Mouse (Mus musculus) 3T3-L1 (cell line): ENCODE measurements around the gene Tenm3.

Source experiments
- DNase-seq: peaks from one replicate; pipeline ENCODE4 v3.0.0-alpha.2; 2015; ENCODE audit warnings: low read depth, low spot score

The Tenm3 gene

DNA sequence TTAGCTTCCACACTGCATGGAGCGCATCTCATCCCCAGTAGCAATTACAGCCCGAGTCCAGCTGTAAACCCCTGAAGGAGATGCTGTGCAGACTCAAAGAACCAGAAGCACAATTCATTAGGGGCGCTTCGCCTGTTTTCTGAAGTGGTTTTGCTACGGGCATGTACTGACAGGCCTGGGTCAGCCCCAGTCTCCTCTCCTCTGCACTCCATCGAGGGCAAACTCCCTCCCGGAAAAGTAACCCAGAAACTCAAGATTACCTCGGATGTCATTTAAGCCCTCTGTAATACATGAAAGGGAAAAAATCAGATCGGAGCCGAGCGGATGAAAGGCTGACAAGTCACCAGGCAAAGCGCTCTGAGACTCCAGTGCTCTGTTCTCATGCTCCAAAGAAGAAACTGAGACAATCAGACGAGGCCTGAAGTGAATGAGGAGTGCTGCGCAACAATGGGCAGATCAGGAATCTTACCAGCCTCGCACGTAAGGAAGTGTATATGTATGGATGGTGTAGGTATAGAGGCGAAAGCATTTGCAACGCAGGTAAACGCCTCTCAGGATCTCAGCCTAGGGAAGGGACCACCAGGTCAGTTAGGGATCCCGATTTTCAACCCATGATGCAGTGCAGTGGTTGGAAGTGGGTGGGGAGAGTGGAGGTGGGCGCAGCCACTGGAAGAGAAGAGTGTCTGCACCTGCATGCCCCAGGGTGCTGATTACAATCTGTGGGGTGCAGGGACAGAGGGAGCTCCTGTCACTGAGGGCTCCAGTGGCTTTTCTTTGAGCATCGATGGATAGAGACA is 387.2 kb downstream of the Tenm3 start:
- no peak for DNase-seq

GRCm38 (mm10) chr8:48451247-48451635 is 392.5 kb downstream of the Tenm3 start:
- no peak for DNase-seq

- DNase-seq: no peak
Measured at GRCm38 (mm10) chr8:48450397-48451246, 393.1 kb downstream of the Tenm3 start.

- no peak for DNase-seq
Measured at GRCm38 (mm10) chr8:48449625-48450024, 394.1 kb downstream of the Tenm3 start.

- no peak for DNase-seq
Measured at GRCm38 (mm10) chr8:48445690-48446089, 398.1 kb downstream of the Tenm3 start.

DNA sequence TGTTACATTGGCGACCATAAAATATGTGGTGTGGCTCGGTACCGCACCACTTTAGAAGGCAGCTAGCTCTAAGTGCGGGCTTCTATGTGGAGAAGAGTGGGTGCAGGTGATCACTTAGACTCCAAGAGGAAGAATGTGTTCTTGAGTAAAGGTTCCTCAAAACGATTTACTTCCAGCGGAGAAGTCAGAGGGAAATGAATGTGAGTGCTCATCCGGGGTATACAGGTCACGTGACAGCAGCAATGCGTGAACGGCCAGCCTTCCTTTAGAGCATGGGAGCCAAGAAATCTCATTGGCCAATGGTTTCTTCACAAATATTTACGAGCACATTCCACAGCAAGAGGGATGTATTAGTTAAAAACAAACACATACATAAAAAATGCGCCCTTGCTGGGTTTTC is 404.3 kb downstream of the Tenm3 start:
- DNase-seq: no peak

DNA sequence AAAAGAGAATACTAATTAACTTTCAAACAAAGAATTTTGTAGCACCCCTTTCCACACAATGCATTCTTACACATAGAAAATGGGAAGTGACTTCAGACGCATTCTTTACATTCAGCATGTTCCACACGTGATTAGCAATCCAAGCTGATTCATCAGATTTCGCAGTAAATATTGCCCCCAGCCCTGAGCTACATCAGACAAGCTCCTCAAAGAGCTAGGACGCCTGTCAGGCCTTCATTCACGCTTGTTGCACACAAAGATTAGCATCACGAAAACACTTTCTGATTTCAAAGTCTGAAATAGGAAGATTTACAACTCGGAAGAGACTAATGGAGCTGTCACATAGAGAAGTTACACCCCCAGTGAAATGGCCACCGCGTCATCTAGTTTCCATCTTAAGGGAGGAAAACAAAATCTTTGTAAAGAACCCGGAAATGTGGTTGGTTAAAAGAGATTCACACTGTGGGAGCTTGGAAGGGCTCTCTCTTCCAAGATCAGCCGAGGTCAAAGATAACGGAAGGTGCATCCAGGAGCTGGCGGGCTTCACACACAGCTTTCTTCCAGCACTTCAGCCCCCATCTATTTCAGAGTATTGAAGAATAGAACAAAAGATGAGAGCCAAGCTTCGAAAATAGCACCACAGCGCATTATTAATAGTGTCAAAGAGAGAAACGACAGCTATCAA is 406.1 kb downstream of the Tenm3 start:
- no peak for DNase-seq

DNA sequence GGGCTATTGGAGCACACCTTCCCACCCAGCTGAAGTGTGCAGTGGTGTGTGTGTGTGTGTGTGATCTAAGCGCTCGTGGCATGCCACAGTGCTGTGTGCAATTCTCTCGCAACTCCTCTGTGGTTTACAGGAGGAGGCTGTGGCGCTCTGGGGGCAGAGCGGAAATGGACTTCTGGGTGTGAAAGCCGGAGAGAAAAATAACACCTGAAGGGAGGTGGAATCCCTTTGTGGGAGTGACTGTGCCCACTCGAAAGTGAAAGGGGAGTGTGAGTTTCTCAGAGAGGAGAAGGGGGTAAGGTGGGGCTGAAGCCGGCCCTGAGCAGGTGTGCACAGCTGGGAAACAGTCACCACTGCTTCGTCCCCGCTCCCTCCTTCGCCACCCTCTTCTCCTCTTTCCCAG is 418.6 kb downstream of the Tenm3 start:
- DNase-seq: no peak

DNA sequence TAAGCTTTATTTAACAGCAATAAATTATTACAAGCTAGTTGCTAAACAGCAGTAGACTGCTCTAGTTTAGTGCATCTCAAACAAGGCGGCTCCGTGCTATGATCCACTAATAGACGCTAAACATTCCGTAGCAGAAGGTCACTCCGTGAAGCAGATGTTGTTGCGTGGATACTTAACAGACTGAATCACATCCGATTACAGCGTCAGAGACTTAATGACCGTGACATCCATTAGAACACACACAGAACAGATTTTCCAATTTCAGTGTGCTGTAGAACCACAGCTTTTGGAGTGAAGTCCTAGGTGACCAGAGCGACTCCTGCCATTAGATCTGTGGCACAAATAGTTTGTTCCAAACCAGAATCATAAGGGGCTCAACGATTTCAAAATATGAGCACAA is 426.0 kb downstream of the Tenm3 start:
- no peak for DNase-seq

DNA sequence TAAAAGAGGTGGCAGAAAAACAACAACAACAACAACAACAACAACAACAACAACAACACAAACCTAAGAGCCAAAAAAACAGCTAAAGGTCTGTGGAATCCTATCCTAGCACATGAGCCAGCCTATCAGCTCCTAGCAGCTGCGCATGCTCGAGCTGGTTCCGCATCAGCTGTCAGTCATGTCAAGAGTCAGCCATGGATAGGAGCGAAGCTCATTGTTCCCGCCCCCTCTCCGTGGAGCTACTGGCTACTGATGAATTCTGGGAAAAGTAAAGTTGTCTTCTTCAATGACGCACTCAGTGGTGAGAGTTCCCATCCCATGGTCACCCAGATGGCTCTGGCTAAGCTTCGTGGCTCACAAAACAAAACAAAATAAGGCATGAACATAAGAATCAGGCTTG is 432.8 kb downstream of the Tenm3 start:
- DNase-seq: no peak

DNA sequence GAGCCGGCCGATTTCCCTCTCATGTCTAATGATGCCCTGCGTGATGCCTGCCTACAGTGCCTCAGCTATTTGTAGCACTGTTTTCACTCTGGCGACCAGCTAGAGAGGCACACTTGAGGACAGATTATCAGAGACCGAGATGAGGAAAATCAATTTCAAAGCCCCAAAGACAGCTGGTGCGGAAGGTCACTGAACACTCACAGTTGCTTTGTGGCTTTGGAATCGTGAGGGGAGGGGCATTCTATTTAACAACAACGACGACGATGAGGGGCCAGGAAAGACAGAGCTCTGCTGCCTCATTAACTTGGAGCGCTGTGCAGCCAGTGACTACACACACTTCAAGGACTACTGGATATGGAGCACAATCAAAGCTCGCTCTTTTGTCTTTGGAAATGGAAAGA is 443.2 kb downstream of the Tenm3 start:
- no peak for DNase-seq

GRCm38 (mm10) chr8:48385833-48386232 is 457.9 kb downstream of the Tenm3 start:
- DNase-seq: no peak

GRCm38 (mm10) chr8:48380035-48380434 is 463.7 kb downstream of the Tenm3 start:
- no peak for DNase-seq

DNA sequence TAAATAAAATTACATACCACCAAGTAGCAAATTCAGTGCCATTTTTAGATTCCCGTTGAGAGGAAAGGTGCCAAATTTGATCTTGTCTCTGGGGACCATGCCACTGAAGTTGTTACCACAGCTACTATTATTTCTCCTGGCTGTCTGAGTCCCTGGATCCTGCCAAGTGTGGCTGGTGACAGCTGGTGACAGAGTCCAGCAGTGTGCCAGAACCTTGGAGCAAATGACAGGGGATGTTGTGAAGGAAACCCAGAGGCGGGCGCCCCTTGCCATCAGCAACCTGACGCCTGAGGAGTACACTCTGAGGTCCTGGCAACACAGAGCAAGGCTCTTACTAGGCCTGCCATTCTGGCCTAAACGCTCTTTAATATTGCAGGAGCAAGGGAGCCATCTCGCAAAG is 467.0 kb downstream of the Tenm3 start:
- DNase-seq: no peak

DNA sequence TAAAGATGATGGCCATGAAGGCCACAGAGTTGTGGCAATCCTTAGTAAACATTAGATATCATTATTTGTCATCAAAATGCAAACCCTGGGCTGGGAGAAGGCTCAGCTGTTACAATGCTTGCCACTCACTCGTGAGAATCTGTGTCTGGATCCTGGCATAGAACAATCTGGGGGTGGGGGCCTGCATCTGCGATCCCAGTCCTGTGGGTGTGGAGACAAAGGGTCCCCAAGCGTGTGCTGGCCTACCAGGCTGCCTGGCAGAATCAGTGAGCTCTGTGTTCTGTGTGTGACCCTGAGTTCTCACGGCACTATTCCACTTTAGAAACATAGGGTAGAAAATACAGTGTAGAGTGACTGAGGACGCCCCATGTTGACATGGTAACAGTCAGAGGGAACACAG is 468.6 kb downstream of the Tenm3 start:
- no peak for DNase-seq

- DNase-seq: no peak
Measured at GRCm38 (mm10) chr8:48373404-48373803, 470.3 kb downstream of the Tenm3 start.

- no peak for DNase-seq
Measured at GRCm38 (mm10) chr8:48367164-48367563, 476.6 kb downstream of the Tenm3 start.

DNA sequence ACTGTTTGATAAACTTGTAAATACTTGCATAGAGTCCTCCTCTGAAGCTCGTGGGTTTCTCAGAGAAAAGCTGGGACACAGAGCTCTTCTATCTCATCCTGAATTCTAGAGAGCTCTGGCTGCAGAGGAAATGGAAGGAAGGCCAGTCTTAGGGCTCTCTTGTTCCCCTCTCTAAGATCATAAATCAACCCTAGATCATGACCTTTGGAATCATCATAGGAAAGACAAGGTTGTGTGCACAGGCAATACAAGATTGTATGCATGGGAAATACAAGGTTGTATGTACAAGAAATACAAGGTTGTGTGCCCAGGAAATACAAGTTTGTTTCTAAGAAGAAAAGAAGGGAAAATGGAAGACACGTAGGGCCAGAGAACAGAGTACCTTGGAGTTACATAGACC is 486.9 kb downstream of the Tenm3 start:
- no peak for DNase-seq

DNA sequence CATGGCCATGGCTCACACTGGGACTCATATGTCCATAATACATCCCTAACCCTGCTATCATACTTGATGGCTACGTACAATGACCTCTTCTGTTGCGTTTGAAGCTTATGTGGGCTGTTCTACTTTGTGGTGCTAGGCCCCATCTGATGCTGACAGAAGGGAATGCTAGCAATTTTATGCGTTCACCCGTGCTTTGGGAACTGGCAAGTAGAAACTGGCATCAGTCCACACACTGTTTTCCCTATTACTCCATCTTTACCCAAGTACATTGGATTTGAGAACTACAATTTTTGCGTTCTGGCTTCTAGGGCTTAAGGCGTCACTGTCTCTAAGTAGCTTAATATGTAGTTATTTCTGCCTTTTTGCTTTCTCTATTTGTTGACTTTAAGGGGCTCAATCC is 490.3 kb downstream of the Tenm3 start:
- DNase-seq: no peak

- DNase-seq: no peak
Measured at GRCm38 (mm10) chr8:48348901-48349300, 494.9 kb downstream of the Tenm3 start.

DNA sequence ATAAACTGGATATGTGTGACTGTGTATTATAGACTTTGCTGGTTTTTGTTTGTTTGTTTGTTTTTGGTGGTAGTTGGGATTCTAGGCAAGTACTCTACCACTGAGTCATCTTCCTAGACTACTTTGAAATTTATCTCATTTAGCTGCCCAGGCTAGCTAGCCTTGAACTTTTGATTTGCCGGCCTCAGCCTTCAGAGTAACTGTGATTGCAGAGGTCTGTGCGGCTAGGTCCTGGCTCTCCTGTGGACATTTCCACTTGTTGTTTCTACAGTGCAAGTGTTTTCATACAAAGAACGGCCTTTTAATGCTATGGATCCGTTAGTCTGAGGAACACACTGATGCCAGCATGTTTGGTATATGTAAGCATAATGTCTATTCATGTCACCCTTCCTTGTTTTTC is 495.4 kb downstream of the Tenm3 start:
- no peak for DNase-seq

- DNase-seq: no peak
Measured at GRCm38 (mm10) chr8:48343067-48343420, 500.7 kb downstream of the Tenm3 start.
